Mouse (Mus musculus) cortical plate, adult 2 months (tissue): Measurements from ENCODE around the gene Ccdc27. TPM values are rescaled to one million over a fixed set of nuclear protein-coding genes. Genes with fewer than 3 reads are reported as not detected.

Experiments used
- H3K27ac ChIP-seq: fragments of 200-500 bp; 2 replicates; pipeline ENCODE4 v1.5.1; 2012; ENCODE audit warnings: low read length, control low read depth, inconsistent platforms; ENCODE audit not compliant: insufficient read depth
- H3K4me1 ChIP-seq: fragments of 200-500 bp; 2 replicates; pipeline ENCODE4 v1.6.1; 2011; ENCODE audit warnings: low read length; ENCODE audit not compliant: control insufficient read depth, insufficient read depth
- H3K4me3 ChIP-seq: fragments of 200-500 bp; 2 replicates; pipeline ENCODE4 v1.5.1; 2011; ENCODE audit warnings: mild to moderate bottlenecking, low read length, control low read depth; ENCODE audit not compliant: insufficient read depth
- CTCF ChIP-seq: fragments of 200-500 bp; IDR thresholded peaks from 2 replicates; pipeline ENCODE4 v1.5.1; 2011; ENCODE audit warnings: mild to moderate bottlenecking, control low read depth, low read length; ENCODE audit not compliant: insufficient read depth; ENCODE audit errors: extremely low read depth
- POLR2A ChIP-seq: fragments of 200-500 bp; IDR thresholded peaks from 2 replicates; pipeline ENCODE4 v1.6.1; 2011; ENCODE audit warnings: mild to moderate bottlenecking, low read length, control low read depth; ENCODE audit not compliant: insufficient read depth; ENCODE audit errors: extremely low read depth
- polyA plus RNA-seq: library from polyadenylated mRNA; depleted of rRNA; stranded (reverse); fragments of >200 nt; gene quantifications from 2 replicates; pipeline ENCODE4 v1.2.3, GENCODE M21; 2012; rRNA removed

The Ccdc27 gene
- 0.04 TPM in 1 of 2 replicates, not detected in the other for polyA plus RNA-seq

DNA sequence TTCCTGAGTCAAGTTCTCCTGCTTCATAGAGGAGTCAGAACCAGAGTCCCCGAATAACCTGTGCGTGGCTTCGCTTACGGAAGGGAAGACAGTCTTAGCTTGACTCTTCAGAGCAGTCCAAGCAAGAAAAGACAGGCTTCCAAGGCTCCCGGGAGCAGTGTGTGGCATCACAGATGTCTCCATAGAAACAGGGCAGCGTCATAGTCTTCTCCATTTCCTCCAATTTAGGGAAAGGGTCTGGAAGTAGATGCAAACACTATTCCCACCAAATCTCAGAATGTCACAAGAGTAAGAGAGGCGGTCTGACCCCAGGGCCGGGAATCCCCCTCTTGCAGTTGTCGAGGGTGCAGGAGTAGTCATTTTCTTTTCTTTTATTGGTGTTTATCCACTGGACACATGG, at the start of gene Ccdc27:
Gene Ccdc27, minus strand, starts transcription at position 101 of the 400 bp plus-strand sequence.
- Histone ChIP-seq H3K4me1 (no peaks in the 10 kb centered on the region), H3K4me3 (no peak within 1 kb of the TSS), H3K27ac (no peak within 1 kb of the TSS)
- TF ChIP-seq CTCF, result no peak
- TF ChIP-seq POLR2A, result no peak

- Histone ChIP-seq H3K4me3 (no peak overlapping the region), H3K27ac (no peak overlapping the region), H3K4me1 (no peaks in the 10 kb centered on the region)
- TF ChIP-seq POLR2A (no peak), CTCF (no peak)
These were observed 48.9 kb upstream of the Ccdc27 start for GRCm38 (mm10) chr4:154091356-154091755.

DNA sequence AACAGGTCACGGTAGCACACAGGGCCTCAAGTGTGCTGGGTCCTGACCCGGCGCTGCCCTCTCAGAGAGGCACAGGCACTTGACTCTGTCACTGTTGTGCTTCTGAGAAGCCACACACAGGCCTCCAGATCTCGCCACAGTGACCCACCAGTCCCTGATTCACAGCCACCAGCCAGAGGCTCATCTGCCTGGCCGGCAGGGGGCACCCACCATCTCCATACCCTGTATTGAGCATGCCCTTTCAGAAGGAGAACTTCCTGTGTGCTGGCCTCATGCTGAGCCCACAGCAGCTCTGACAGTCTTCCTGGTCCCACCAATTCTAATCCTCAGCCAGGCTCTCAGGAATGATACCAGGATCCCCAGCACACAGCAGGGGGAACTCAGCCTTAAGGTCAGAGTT, 46.7 kb upstream of the Ccdc27 start:
- Histone ChIP-seq H3K27ac (no peak overlapping the region), H3K4me1 (no peaks in the 10 kb centered on the region), H3K4me3 (no peak overlapping the region)
- TF ChIP-seq POLR2A (no peak), CTCF (no peak)

- Histone ChIP-seq H3K27ac (no peak overlapping the region), H3K4me1 (no peaks in the 10 kb centered on the region), H3K4me3 (no peak overlapping the region)
- no peak for TF ChIP-seq POLR2A
These were observed 44.0 kb upstream of the Ccdc27 start for GRCm38 (mm10) chr4:154086436-154086835.

GRCm38 (mm10) chr4:154085856-154086255, 43.4 kb upstream of the Ccdc27 start:
- Histone ChIP-seq H3K4me1 (no peaks in the 10 kb centered on the region), H3K4me3 (no peak overlapping the region), H3K27ac (no peak overlapping the region)
- no peak for TF ChIP-seq CTCF
- no peak for TF ChIP-seq POLR2A

- no peak overlapping the region for H3K27ac ChIP-seq
- TF ChIP-seq POLR2A (no peak), CTCF (no peak)
- H3K4me1 ChIP-seq, result no peaks in the 10 kb centered on the region; the same call in 1 of the 2 replicates
- H3K4me3 ChIP-seq, result no peak overlapping the region
These were observed 39.5 kb upstream of the Ccdc27 start for GRCm38 (mm10) chr4:154081974-154082373.

GRCm38 (mm10) chr4:154081021-154081420, 38.5 kb upstream of the Ccdc27 start:
- H3K4me1 ChIP-seq, result no peaks in the 10 kb centered on the region; the same call in 1 of the 2 replicates
- H3K4me3 ChIP-seq, result no peak overlapping the region
- H3K27ac ChIP-seq, result no peak overlapping the region
- TF ChIP-seq POLR2A (no peak), CTCF (no peak)

- Histone ChIP-seq H3K27ac (no peak overlapping the region), H3K4me1 (no peaks in the 10 kb centered on the region; the same call in 1 of the 2 replicates), H3K4me3 (no peak overlapping the region)
- TF ChIP-seq CTCF (no peak), POLR2A (no peak)
These were observed 37.7 kb upstream of the Ccdc27 start for GRCm38 (mm10) chr4:154080211-154080610.

DNA sequence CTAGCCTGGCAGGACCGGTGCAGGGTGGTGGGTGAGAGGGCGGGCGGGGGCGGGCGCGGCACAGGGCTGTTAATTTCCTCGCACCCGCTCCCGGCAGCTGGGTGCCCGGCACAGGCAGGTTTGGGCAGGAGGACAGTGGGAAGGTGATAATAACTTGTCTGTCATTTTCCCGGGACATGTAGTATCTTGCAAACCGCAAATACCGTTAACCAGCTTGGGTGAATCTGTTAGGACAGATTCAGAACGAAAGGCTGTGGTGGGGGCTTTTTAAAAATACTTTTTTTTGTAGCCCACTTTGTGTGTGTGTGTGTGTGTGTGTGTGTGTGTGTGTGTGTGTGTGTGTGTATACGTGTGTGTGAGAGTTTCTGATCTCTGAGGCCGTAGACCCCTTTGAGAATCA, 29.5 kb upstream of the Ccdc27 start:
- H3K4me3 ChIP-seq, result no peak overlapping the region
- TF ChIP-seq CTCF, result no peak
- TF ChIP-seq POLR2A, result no peak
- H3K27ac ChIP-seq, result no peak overlapping the region
- H3K4me1 ChIP-seq, result no peaks in the 10 kb centered on the region

DNA sequence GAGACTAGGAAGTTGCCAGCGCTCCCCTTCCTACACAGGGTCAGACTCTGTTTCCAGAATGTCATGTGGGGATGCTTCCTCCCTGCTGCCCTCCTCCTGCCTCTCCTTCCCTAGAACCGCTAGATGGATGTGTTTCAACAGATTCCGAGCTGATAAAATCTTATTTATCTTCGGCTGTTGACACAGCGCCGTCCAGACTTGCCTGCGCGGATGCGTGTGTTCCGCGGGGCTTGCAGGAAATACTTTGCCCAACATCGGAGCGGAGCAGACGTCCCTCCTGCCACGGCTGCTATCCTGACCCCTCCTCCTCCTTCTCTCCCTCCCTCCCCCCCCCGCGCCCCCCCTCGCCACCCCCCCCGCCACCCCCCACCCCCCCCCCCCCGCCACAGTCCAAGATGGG, 29.0 kb upstream of the Ccdc27 start:
- Histone ChIP-seq H3K4me3 (no peak overlapping the region), H3K27ac (no peak overlapping the region), H3K4me1 (no peaks in the 10 kb centered on the region)
- TF ChIP-seq POLR2A, result no peak
- TF ChIP-seq CTCF, result no peak

DNA sequence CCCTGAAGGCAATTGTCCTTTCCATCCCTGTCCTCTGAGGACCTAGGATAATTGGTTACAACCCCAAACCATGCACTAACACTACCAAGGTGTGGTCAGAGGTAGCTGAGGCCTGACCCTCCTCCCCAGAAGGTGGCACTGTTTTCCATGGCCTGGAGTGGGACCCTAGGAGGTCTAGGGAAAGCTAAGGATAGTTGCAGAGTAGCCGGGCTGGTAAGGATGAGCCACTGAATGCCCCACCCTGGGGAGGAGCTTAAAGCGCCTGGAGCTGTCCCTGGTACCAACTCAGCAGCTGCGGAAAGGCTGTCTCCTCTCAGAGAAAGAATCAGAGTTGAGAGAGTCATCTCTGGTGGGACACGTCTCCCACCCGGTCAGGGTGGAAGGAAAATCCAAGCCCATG, 28.4 kb upstream of the Ccdc27 start:
- Histone ChIP-seq H3K27ac (no peak overlapping the region), H3K4me1 (no peaks in the 10 kb centered on the region), H3K4me3 (no peak overlapping the region)
- TF ChIP-seq CTCF (no peak), POLR2A (no peak)
